Mouse (Mus musculus): ENCODE measurements around the gene Olfr1022. TPM values are rescaled to one million over a fixed set of nuclear protein-coding genes. Genes with fewer than 3 reads are reported as not detected.

Olfr1022 gene
- polyA plus RNA-seq (2012; ENCODE audit: insufficient read depth, insufficient read length, missing spikeins) = not detected in 2 replicates

DNA sequence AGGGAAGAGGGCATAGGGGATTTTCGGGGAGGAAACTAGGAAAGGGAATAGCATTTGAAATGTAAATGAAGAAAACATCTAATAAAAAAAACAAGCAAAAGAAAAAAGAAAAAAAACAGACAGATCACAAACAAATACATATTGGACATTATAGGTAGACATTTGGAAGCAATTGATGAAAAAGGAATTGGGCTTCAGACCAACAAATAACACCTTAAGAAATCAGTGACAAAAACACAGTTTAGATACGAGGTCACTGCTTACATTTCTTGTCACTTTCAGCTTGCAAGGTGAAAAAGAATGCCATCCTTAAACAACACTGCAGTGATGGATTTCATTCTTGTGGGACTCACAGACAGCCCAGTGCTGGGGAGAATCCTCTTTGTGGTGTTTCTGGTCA, at the start of gene Olfr1022:
Gene Olfr1022 (plus strand): TSS at position 301 of the 400 bp plus-strand sequence.
- Histone ChIP-seq H3K4me1 (ENCODE audit: control insufficient read depth, insufficient read depth, insufficient read length, low read length) (no peaks in the 10 kb centered on the region), H3K4me3 (ENCODE audit: insufficient read depth, low read depth, low read length) (no peak within 1 kb of the TSS), H3K27ac (replicated peaks; ENCODE audit: low read depth, low read length) (no peak within 1 kb of the TSS)

DNA sequence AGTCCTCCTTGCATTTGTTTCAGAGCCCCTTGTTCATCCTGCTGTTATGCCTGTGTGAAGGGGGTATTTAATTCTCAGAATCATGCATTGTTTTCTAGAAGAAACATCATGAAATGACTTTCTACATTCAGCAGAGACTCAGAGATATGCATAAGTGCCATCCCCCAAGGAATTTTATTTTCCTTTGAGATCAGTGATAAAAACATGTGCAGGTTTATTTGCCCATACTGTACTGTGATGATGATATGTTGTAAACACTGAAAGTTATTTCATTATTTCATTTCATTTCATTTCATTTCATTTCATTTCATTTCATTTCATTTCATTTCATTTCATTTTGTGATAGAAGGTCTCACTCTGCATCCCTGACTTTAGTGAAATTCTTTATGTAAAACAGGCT, 23.0 kb upstream of the Olfr1022 start, which contains the start of gene Olfr1019:
Gene Olfr1019 (minus strand): TSS at position 101 of the 400 bp plus-strand sequence.
- Histone ChIP-seq H3K4me3 (ENCODE audit: insufficient read depth, low read depth, low read length) (no peak within 1 kb of the TSS), H3K27ac (replicated peaks; ENCODE audit: low read depth, low read length) (no peak within 1 kb of the TSS), H3K4me1 (ENCODE audit: control insufficient read depth, insufficient read depth, insufficient read length, low read length) (no peaks in the 10 kb centered on the region)

DNA sequence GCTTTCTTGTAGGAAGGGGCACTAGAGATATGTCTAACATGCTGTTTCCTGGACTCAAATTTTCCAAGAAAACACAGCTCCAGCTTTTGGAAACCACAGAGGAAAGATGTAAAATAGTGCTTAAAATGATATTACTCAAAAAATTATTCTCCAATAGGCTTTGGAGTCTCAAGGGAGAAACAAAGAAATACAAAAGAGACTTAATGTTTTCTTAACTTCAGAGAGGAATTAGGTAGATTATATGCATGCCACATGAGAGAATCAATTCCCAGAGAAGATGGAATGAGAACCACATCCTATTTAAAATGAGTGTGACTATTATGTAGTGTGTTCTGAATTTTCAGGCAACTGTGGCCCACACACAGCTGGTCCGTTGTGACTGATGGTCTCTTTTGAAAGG, 21.7 kb upstream of the Olfr1022 start, which contains the start of gene Olfr1020:
Gene Olfr1020 (plus strand): TSS at position 301 of the 400 bp plus-strand sequence.
- no peak within 1 kb of the TSS for H3K4me3 ChIP-seq (ENCODE audit: insufficient read depth, low read depth, low read length)
- no peak within 1 kb of the TSS for H3K27ac ChIP-seq (replicated peaks; ENCODE audit: low read depth, low read length)
- no peaks in the 10 kb centered on the region for H3K4me1 ChIP-seq (ENCODE audit: control insufficient read depth, insufficient read depth, insufficient read length, low read length)

DNA sequence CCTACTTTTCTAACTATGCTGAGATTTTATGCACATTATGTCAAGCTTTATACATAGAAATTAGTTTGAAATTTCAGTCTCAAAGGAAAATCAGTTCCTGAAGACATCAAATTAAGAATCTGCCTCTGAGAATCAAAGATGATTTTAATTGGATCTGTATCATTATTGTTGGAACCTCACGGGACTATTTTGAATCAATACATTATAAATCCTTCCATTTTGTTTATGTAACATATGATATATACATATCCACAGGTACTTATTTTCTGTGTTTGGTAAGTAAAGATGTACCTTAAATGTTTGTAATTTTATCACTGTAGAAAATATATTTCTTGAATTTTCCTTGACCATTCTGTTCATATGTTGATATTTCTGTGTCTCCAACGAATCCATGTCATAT, 16.9 kb downstream of the Olfr1022 start, which contains the start of gene Olfr1023:
Gene Olfr1023 (plus strand): TSS at position 301 of the 400 bp plus-strand sequence.
- no peaks in the 10 kb centered on the region for H3K4me1 ChIP-seq (ENCODE audit: control insufficient read depth, insufficient read depth, insufficient read length, low read length)
- no peak within 1 kb of the TSS for H3K27ac ChIP-seq (replicated peaks; ENCODE audit: low read depth, low read length)
- no peak within 1 kb of the TSS for H3K4me3 ChIP-seq (ENCODE audit: insufficient read depth, low read depth, low read length)

DNA sequence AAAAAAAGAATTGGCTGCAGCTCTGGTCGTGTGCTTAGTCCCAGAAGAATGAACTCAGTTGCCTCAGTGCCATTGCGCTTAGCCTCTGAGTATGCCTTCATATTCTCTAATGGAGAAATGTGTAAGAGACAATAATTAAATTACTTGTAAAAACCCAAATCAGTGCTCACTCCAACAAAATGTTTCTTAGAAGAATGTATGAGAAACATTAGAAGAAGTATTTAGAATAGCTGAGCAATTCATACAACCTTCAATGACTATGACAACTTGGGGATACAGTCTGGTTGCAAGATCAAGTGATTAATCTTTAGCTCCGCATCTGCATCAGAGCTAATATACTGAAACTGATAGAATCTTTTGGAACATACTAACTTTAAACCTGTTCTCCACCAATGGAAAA, 36.6 kb downstream of the Olfr1022 start, which contains the start of gene Olfr1024:
Gene Olfr1024 (minus strand): TSS at position 101 of the 400 bp plus-strand sequence.
- H3K4me3 ChIP-seq (ENCODE audit: insufficient read depth, low read depth, low read length) = no peak within 1 kb of the TSS
- no peaks in the 10 kb centered on the region for H3K4me1 ChIP-seq (ENCODE audit: control insufficient read depth, insufficient read depth, insufficient read length, low read length)
- no peak within 1 kb of the TSS for H3K27ac ChIP-seq (replicated peaks; ENCODE audit: low read depth, low read length)

DNA sequence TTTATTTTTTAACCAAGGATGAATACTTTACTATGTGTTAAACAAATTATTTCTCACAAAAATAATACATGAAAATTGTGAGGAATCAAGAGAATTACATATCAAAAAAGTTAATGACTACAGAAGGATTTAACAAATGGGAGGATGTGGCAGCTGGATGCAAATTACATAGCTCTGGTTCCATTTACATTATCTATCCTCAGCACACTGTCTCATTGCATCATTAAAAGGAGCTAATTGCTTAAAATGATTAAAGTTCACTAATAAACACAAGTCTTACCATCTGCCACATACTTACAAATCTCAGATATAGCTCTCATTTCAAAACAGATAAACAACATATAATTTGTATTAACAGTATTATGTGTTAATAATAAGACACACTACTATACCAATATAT, 44.8 kb downstream of the Olfr1022 start:
- Histone ChIP-seq H3K4me1 (ENCODE audit: control insufficient read depth, insufficient read depth, insufficient read length, low read length) (no peaks in the 10 kb centered on the region), H3K4me3 (ENCODE audit: insufficient read depth, low read depth, low read length) (no peak overlapping the region), H3K27ac (replicated peaks; ENCODE audit: low read depth, low read length) (no peak overlapping the region)

DNA sequence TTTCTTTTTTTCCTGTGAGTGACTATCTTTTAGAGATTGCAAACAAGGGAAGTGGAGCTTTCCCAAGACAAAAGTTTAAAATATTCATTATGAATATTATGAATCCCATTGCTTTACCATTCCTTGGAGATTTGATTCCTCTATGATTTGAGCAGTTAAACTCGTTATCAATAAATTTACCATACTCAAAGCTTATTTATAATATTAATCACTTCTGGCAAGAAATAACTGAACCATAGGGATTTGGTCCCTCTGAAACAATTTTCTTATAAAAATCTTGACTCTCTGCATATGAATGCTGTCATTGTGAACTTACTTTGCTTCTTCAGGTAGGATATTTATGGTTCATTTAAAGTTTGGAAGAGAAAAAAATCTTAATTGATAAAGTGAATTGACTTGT, 46.5 kb downstream of the Olfr1022 start, which contains the start of gene Olfr1025-ps1:
Gene Olfr1025-ps1 (plus strand): TSS at position 301 of the 400 bp plus-strand sequence.
- Histone ChIP-seq H3K4me1 (ENCODE audit: control insufficient read depth, insufficient read depth, insufficient read length, low read length) (no peaks in the 10 kb centered on the region), H3K4me3 (ENCODE audit: insufficient read depth, low read depth, low read length) (no peak within 1 kb of the TSS), H3K27ac (replicated peaks; ENCODE audit: low read depth, low read length) (no peak within 1 kb of the TSS)

Other genes with a start within 250 kb of the Olfr1022 start
- not detected in 2 replicates for gene Olfr1002, start 217.9 kb upstream of the Olfr1022 start, polyA plus RNA-seq (2012; ENCODE audit: insufficient read depth, insufficient read length, missing spikeins)
- gene Olfr154, start 204.1 kb upstream of the Olfr1022 start, polyA plus RNA-seq (2012; ENCODE audit: insufficient read depth, insufficient read length, missing spikeins) = not detected in 2 replicates
- gene Olfr1006, start 189.8 kb upstream of the Olfr1022 start, polyA plus RNA-seq (2012; ENCODE audit: insufficient read depth, insufficient read length, missing spikeins) = not detected in 2 replicates
- gene Olfr1008, start 179.2 kb upstream of the Olfr1022 start, polyA plus RNA-seq (2012; ENCODE audit: insufficient read depth, insufficient read length, missing spikeins) = not detected in 2 replicates
- not detected in 2 replicates for gene Olfr1009, start 153.2 kb upstream of the Olfr1022 start, polyA plus RNA-seq (2012; ENCODE audit: insufficient read depth, insufficient read length, missing spikeins)
- gene Olfr1012, start 105.8 kb upstream of the Olfr1022 start, polyA plus RNA-seq (2012; ENCODE audit: insufficient read depth, insufficient read length, missing spikeins) = not detected in 2 replicates
- gene Olfr1013, start 101.5 kb upstream of the Olfr1022 start, polyA plus RNA-seq (2012; ENCODE audit: insufficient read depth, insufficient read length, missing spikeins) = not detected in 2 replicates
- not detected in 2 replicates for gene Olfr1014, start 95.9 kb upstream of the Olfr1022 start, polyA plus RNA-seq (2012; ENCODE audit: insufficient read depth, insufficient read length, missing spikeins)
- not detected in 2 replicates for gene Olfr1015, start 86.6 kb upstream of the Olfr1022 start, polyA plus RNA-seq (2012; ENCODE audit: insufficient read depth, insufficient read length, missing spikeins)
- not detected in 2 replicates for gene Olfr1016, start 66.0 kb upstream of the Olfr1022 start, polyA plus RNA-seq (2012; ENCODE audit: insufficient read depth, insufficient read length, missing spikeins)
- not detected in 2 replicates for gene Olfr1018, start 50.1 kb upstream of the Olfr1022 start, polyA plus RNA-seq (2012; ENCODE audit: insufficient read depth, insufficient read length, missing spikeins)
- not detected in 2 replicates for gene Olfr1019, start 23.1 kb upstream of the Olfr1022 start, polyA plus RNA-seq (2012; ENCODE audit: insufficient read depth, insufficient read length, missing spikeins)
- gene Olfr1020, start 21.6 kb upstream of the Olfr1022 start, polyA plus RNA-seq (2012; ENCODE audit: insufficient read depth, insufficient read length, missing spikeins) = not detected in 2 replicates
- not detected in 2 replicates for gene Olfr1023, start 17.0 kb downstream of the Olfr1022 start, polyA plus RNA-seq (2012; ENCODE audit: insufficient read depth, insufficient read length, missing spikeins)
- not detected in 2 replicates for gene Olfr1024, start 36.5 kb downstream of the Olfr1022 start, polyA plus RNA-seq (2012; ENCODE audit: insufficient read depth, insufficient read length, missing spikeins)
- gene Olfr1025-ps1, start 46.6 kb downstream of the Olfr1022 start, polyA plus RNA-seq (2012; ENCODE audit: insufficient read depth, insufficient read length, missing spikeins) = not detected in 2 replicates
- gene Olfr1026, start 53.0 kb downstream of the Olfr1022 start, polyA plus RNA-seq (2012; ENCODE audit: insufficient read depth, insufficient read length, missing spikeins) = not detected in 2 replicates
- gene Olfr1028, start 81.8 kb downstream of the Olfr1022 start, polyA plus RNA-seq (2012; ENCODE audit: insufficient read depth, insufficient read length, missing spikeins) = not detected in 2 replicates
- not detected in 2 replicates for gene Olfr1029, start 105.3 kb downstream of the Olfr1022 start, polyA plus RNA-seq (2012; ENCODE audit: insufficient read depth, insufficient read length, missing spikeins)
- not detected in 2 replicates for gene Olfr1030, start 110.7 kb downstream of the Olfr1022 start, polyA plus RNA-seq (2012; ENCODE audit: insufficient read depth, insufficient read length, missing spikeins)
- not detected in 2 replicates for gene Olfr1031, start 121.7 kb downstream of the Olfr1022 start, polyA plus RNA-seq (2012; ENCODE audit: insufficient read depth, insufficient read length, missing spikeins)
- not detected in 2 replicates for gene Olfr1032, start 136.9 kb downstream of the Olfr1022 start, polyA plus RNA-seq (2012; ENCODE audit: insufficient read depth, insufficient read length, missing spikeins)
- gene Olfr1033, start 152.0 kb downstream of the Olfr1022 start, polyA plus RNA-seq (2012; ENCODE audit: insufficient read depth, insufficient read length, missing spikeins) = 2.5 TPM in 1 of 2 replicates, not detected in the other
- not detected in 2 replicates for gene Olfr1034, start 177.3 kb downstream of the Olfr1022 start, polyA plus RNA-seq (2012; ENCODE audit: insufficient read depth, insufficient read length, missing spikeins)
- not detected in 2 replicates for gene Olfr1036, start 205.4 kb downstream of the Olfr1022 start, polyA plus RNA-seq (2012; ENCODE audit: insufficient read depth, insufficient read length, missing spikeins)
- gene Olfr1037, start 218.8 kb downstream of the Olfr1022 start, polyA plus RNA-seq (2012; ENCODE audit: insufficient read depth, insufficient read length, missing spikeins) = not detected in 2 replicates

All from brown adipose tissue, adult 24 weeks (tissue).